Mouse (Mus musculus) forebrain, postnatal 0 days (tissue): ENCODE measurements around the gene AL607142.1. TPM values are rescaled to one million over a fixed set of nuclear protein-coding genes. Genes with fewer than 3 reads are reported as not detected.

Experiments used
- ATAC-seq: fragments of 200-750 bp; cut with Nextera tagmentation; 2 replicates; pipeline ENCODE4 v1.8.0; 2017; ENCODE audit warnings: mild to moderate bottlenecking, moderate library complexity
- DNase-seq: peaks from one replicate; pipeline ENCODE4 v3.0.0-alpha.2; 2015
- H3K27ac ChIP-seq: fragments of 300-500 bp; sonication (generic); 2 replicates; pipeline ENCODE4 v1.5.1; 2014; ENCODE audit warnings: low read depth, mild to moderate bottlenecking, antibody characterized with exemption, low read length, moderate library complexity, mixed read lengths
- H3K27me3 ChIP-seq: fragments of 300-500 bp; sonication (generic); 2 replicates; pipeline ENCODE4 v1.6.1; 2014; ENCODE audit warnings: mild to moderate bottlenecking, low read length, mixed read lengths; ENCODE audit not compliant: insufficient read depth
- H3K36me3 ChIP-seq: fragments of 300-500 bp; sonication (generic); 2 replicates; pipeline ENCODE4 v1.6.1; 2014; ENCODE audit warnings: mild to moderate bottlenecking, moderate library complexity; ENCODE audit not compliant: insufficient read depth
- H3K4me1 ChIP-seq: fragments of 300-500 bp; sonication (generic); 2 replicates; pipeline ENCODE4 v1.6.1; 2014; ENCODE audit warnings: antibody characterized with exemption; ENCODE audit not compliant: insufficient read depth
- H3K4me2 ChIP-seq: fragments of 300-500 bp; sonication (generic); 2 replicates; pipeline ENCODE4 v1.6.1; 2014; ENCODE audit warnings: low read depth, mild to moderate bottlenecking, moderate library complexity
- H3K4me3 ChIP-seq: fragments of 300-500 bp; sonication (generic); 2 replicates; pipeline ENCODE4 v1.5.1; 2014; ENCODE audit warnings: low read depth, low read length, mixed read lengths
- H3K9ac ChIP-seq: fragments of 300-500 bp; sonication (generic); 2 replicates; pipeline ENCODE4 v1.6.1; 2014; ENCODE audit warnings: mild to moderate bottlenecking
- H3K9me3 ChIP-seq: fragments of 300-500 bp; sonication (generic); 2 replicates; pipeline ENCODE4 v1.6.1; 2016; ENCODE audit warnings: low read length
- CTCF ChIP-seq: sonication (generic); IDR thresholded peaks from 2 replicates; pipeline ENCODE4 v1.5.1; 2016; ENCODE audit warnings: antibody characterized with exemption, control low read depth, low read depth
- WGBS: fragments of 180-500 bp; shearing (Covaris S2); extraction: QIAGEN DNeasy Blood & Tissue Kit; methylation state at CpG from one replicate; pipeline ENCODE4 v1.1.7; 2014; 5-methylcytosine and 5-hydroxymethylcytosine counted together
- polyA plus RNA-seq: library from polyadenylated mRNA; unstranded; fragments of >200 nt; fragmentation: Nextera tagmentation; extraction: Ambion mirVana; gene quantifications from 2 replicates; pipeline ENCODE4 v1.2.1, GENCODE M21; 2015
- total RNA-seq: library from RNA; depleted of rRNA; stranded (reverse); fragments of >200 nt; gene quantifications from 2 replicates; pipeline ENCODE4 v1.2.3, GENCODE M21; 2014

The AL607142.1 gene
- total and polyA plus RNA-seq, 2 experiments from 2014 or later = not detected

DNA sequence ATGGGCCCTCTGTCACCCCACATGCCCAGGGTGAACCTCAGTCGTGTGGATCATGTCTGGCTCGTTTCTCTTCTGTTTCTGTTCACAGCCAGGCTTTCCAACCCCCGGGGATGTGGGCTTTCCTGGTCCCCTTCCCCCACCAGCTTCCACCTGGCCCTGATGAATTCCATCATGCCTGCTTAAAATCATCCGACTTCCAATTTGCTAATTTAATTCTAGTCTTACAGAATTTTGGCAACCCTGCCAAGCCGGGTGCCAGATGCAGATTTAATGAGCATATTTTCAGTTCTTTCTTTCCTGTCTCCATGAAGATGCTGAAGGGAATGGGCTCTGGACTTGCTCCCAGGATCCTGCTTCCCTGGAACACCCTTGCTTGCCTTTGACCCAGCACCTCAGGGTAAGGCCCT, 19.7 kb upstream of the AL607142.1 start:
- 14% methylated on average over 5 of the region's 5 CpGs for WGBS
- ATAC-seq (peak; percentile 74), DNase-seq (peak; percentile 91)
- peaks cover 23% of the 10 kb centered on the region for H3K4me1 ChIP-seq
- no peak for TF ChIP-seq CTCF
- H3K9me3 ChIP-seq = no peaks in the 10 kb centered on the region
- H3K4me2 ChIP-seq = peak overlapping the region; percentile 14; the same call in 1 of the 2 replicates
- no peak overlapping the region for H3K4me3 ChIP-seq
- no peaks in the 10 kb centered on the region for H3K36me3 ChIP-seq
- H3K27ac ChIP-seq = peak overlapping the region; percentile 89
- no peaks in the 10 kb centered on the region for H3K27me3 ChIP-seq
- H3K9ac ChIP-seq = no peak overlapping the region

GRCm38 (mm10) chr4:120045871-120046270, 18.9 kb upstream of the AL607142.1 start:
- DNase-seq = no peak
- WGBS = 87% methylated on average over 7 of the region's 7 CpGs
- Histone ChIP-seq H3K4me1 (peaks cover 23% of the 10 kb centered on the region), H3K4me3 (no peak overlapping the region), H3K27me3 (no peaks in the 10 kb centered on the region), H3K9ac (no peak overlapping the region), H3K4me2 (no peak overlapping the region), H3K36me3 (no peaks in the 10 kb centered on the region), H3K27ac (peak overlapping the region; percentile 89), H3K9me3 (no peaks in the 10 kb centered on the region)
- TF ChIP-seq CTCF = no peak
- no peak for ATAC-seq

DNA sequence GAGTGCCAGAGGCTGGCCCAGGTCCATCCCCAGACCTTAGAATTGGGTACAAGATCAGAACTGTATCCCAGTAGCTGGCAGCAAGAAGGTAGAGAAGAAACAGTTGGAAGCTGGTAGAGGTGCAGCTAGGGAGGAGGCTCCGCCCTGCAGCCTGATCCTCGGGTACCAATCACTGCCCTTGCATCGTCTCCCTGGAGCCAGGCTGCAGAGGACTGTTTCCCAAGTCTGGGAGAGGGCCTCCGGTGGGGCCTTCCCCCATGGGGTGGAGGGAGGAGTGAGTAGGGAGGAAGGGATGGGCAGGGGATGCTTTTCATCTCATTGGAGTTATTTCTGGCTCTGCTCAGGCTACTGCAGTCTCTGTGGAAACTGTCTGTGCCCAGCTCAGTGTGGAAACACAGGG, 17.7 kb upstream of the AL607142.1 start:
- Histone ChIP-seq H3K36me3 (no peaks in the 10 kb centered on the region), H3K4me3 (no peak overlapping the region), H3K9me3 (no peaks in the 10 kb centered on the region), H3K4me2 (no peak overlapping the region), H3K27ac (0 out of 2 replicates have a peak overlapping the region, but pooled peaks have one; percentile 21), H3K27me3 (no peaks in the 10 kb centered on the region), H3K9ac (no peak overlapping the region), H3K4me1 (peaks cover 23% of the 10 kb centered on the region)
- DNase-seq = no peak
- no peak for ATAC-seq
- WGBS = 25% methylated on average over 4 of the region's 4 CpGs
- TF ChIP-seq CTCF = no peak

DNA sequence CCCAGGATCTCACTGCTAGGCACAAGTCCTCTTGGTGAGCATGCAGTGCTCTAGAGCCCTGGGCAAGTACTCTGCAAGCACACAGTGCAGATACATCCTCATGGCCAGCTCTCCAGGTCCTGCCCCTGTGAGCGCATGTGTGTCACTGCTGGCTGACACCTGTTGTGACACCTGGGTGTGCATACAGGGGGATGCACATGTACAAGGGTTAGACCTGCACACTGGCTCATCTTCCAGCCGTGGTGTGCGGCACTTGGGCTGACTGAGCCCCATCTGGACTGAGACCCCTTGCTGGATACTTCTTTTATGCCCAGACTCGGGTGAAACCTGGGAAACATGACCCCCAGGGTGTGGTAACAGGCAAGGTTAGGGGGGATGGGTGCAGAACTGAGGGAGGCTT, 16.5 kb upstream of the AL607142.1 start:
- Histone ChIP-seq H3K4me1 (peaks cover 23% of the 10 kb centered on the region), H3K27ac (no peak overlapping the region), H3K4me2 (no peak overlapping the region), H3K4me3 (no peak overlapping the region), H3K27me3 (no peaks in the 10 kb centered on the region), H3K9ac (no peak overlapping the region), H3K9me3 (no peaks in the 10 kb centered on the region), H3K36me3 (no peaks in the 10 kb centered on the region)
- 83% methylated on average over 4 of the region's 4 CpGs for WGBS
- no peak for DNase-seq
- ATAC-seq = no peak
- no peak for TF ChIP-seq CTCF

GRCm38 (mm10) chr4:120049857-120050256, 14.9 kb upstream of the AL607142.1 start:
- TF ChIP-seq CTCF = no peak
- H3K9me3 ChIP-seq = no peaks in the 10 kb centered on the region
- no peaks in the 10 kb centered on the region; the same call in 1 of the 2 replicates for H3K36me3 ChIP-seq
- DNase-seq (no peak), ATAC-seq (no peak)
- no peak overlapping the region for H3K27ac ChIP-seq
- peaks cover 18% of the 10 kb centered on the region for H3K4me1 ChIP-seq
- no peak overlapping the region for H3K4me3 ChIP-seq
- WGBS = 89% methylated on average over 3 of the region's 3 CpGs
- H3K27me3 ChIP-seq = no peaks in the 10 kb centered on the region
- H3K9ac ChIP-seq = no peak overlapping the region
- H3K4me2 ChIP-seq = no peak overlapping the region

DNA sequence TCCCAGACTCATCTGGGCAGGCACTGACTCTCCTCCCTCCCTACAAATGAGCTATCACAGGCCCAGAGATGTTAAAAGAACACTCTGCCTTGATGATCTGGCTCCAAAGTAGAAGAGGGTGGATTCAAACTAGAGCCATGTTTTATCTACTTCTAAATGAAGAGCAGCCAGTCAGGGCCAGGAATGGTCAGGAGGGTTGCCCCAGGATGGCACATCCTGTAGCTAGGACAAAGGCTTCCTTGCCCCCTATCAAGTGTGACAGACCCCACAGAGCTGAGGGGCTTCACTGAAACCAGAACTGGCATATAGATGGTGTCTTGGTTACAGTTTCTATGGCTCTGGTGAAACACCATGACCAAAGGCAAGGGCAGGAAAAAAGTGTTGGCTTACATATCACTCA, 12.3 kb upstream of the AL607142.1 start:
- TF ChIP-seq CTCF = no peak
- no peaks in the 10 kb centered on the region; the same call in 1 of the 2 replicates for H3K36me3 ChIP-seq
- H3K4me2 ChIP-seq = no peak overlapping the region
- H3K27me3 ChIP-seq = no peaks in the 10 kb centered on the region
- no peak overlapping the region for H3K9ac ChIP-seq
- H3K27ac ChIP-seq = no peak overlapping the region
- no peak for ATAC-seq
- no peak for DNase-seq
- no peaks in the 10 kb centered on the region for H3K9me3 ChIP-seq
- no peak overlapping the region for H3K4me3 ChIP-seq
- H3K4me1 ChIP-seq = no peaks in the 10 kb centered on the region

DNA sequence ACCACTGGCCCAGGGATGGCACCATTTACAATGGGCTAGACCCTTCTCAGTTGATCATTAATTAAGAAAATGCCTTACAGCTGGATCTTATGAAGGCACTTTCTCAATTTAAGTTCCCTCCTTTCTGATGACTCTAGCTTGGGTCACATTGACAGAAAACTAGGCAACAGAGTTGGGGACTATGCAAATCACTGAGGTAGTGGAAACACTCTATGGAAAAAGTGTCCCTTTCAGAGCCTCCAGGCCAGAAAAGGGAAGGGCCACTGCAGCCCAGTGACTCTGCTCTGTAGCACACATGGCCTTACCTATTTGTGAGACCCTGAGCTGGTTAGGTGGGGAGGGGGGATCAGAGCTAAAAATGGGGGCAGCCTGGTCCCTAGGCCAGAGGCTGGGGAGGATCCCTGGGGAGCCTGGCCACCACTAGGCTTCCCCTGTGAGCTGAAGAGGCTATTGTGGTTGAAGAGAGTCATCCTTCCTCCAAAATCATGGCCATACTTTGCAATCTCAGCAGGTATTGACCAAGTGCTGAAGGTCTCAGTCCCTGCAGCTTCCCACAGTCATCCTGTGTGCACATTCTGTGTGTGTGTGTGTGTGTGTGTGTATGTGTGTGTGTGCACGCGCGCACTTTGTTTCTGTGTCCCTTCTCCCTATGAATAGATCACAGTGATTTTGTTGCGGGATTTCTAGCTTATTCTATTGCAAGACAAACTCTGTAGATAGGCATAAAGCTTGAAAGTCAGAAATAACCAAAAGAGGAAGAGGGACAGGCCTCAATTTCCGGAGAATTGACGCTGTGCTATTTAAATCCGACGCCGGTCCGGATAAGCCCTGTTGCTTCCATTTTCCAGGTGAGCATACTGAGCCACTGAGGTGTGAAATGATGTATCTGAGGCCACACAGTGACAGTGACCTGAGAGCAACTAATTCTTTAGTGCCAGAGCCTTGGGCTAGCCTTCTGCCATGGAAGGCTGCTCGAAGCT, 11.5 kb upstream of the AL607142.1 start:
- no peak overlapping the region for H3K4me2 ChIP-seq
- H3K27me3 ChIP-seq = no peaks in the 10 kb centered on the region
- no peaks in the 10 kb centered on the region for H3K9me3 ChIP-seq
- H3K4me3 ChIP-seq = no peak overlapping the region
- no peak overlapping the region for H3K9ac ChIP-seq
- WGBS = 93% methylated on average over 11 of the region's 11 CpGs
- no peak for DNase-seq
- no peak for TF ChIP-seq CTCF
- H3K27ac ChIP-seq = no peak overlapping the region
- H3K36me3 ChIP-seq = no peaks in the 10 kb centered on the region; the same call in 1 of the 2 replicates
- ATAC-seq = no peak
- H3K4me1 ChIP-seq = no peaks in the 10 kb centered on the region
